Mouse (Mus musculus) telencephalon, adult 2 months (tissue): ENCODE results near the gene Vcam1.

Experiments
- DNase-seq: peaks from one replicate; pipeline ENCODE4 v3.0.0-alpha.2; 2011; ENCODE audit warnings: low read depth, low spot score

The Vcam1 gene

DNA sequence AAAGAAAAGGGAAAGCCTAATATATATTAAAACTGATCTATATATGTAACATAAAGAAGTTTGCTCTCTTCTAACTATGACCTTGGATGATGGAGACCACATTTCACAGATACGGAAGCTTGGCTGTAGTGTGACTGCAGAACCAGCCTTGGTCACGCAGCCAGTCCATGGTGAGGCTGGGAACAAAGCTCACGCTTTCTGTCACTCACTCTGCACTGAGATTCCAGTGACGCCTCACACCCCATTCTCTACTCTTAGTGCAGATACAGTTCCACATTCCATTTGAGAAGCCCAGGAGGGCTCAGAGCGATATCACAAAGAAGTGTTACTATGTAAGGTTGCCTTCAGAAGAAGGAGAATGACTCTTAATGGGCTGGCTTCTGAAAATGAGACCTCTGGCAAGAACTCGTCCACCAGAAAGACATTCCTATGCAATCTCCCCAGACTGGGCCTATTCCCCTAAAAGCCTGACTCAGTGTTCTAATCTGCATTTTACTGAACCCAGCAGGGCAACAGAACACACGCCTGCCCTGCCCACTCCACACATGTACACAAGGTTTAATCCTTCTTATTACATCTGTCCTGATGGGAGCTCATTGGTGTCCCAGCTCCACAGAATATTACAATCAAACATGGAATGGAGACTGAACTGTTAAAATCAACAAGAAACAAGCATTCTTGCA is 2.8 kb downstream of the Vcam1 start:
- no peak for DNase-seq

- no peak for DNase-seq
Measured at GRCm38 (mm10) chr3:116126070-116126469, 3.4 kb downstream of the Vcam1 start.

DNA sequence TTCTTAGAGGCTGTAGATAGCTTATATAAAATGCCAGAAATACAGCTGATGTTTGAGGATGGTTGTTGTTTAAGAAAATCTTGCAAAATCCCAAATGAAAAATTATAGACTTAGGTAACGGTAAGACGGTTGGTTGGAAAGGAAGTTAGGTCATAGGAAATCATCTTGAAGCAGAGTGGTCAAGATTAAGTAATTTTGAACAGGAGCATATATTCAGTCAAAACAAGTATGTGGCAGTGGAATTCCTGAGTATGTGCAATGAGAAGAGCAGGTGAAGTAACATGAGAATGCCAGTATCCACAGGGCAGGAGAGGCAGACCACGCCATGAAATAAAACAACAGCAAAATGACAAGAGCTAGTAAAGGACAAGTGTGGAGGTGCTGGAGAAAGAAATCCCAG is 5.7 kb downstream of the Vcam1 start:
- no peak for DNase-seq

GRCm38 (mm10) chr3:116122696-116123095 is 6.8 kb downstream of the Vcam1 start:
- no peak for DNase-seq

DNA sequence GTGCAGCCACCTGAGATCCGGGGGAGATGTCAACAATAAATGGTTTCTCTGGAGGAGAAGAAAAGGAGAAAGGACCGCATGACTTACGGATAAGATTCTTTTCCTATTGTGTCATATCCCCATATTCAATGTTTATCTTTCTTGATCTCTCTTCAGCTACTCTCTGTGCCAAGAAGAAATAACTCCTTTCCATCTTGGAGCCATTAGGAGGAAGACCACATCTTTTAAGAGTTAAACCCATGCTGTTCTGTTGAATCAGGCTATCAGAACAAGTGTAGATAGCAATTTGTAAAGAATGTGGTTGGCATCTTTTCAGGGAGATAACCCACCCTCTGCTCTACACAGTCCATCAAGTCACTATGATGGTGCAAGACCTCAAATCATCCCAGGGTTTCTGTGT is 8.5 kb downstream of the Vcam1 start:
- no peak for DNase-seq

DNA sequence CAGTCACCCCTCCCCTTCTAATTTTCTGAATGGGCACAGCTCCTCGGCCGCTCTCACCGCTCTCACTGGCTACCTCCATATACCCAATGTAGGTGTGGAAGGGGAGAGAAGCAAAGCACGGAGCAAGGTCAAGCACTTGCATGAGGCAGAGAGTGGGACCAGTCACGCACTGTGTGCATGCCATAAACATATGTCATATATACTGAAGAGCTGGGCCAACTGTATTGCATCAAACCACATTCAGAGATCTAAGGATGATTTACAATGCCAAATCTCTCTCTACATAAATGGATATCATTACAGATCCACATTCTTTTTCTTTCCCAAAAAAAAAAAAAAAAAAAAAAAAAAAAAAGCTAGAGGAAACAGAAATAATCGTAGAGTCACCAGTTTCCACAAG is 9.1 kb downstream of the Vcam1 start:
- no peak for DNase-seq

DNA sequence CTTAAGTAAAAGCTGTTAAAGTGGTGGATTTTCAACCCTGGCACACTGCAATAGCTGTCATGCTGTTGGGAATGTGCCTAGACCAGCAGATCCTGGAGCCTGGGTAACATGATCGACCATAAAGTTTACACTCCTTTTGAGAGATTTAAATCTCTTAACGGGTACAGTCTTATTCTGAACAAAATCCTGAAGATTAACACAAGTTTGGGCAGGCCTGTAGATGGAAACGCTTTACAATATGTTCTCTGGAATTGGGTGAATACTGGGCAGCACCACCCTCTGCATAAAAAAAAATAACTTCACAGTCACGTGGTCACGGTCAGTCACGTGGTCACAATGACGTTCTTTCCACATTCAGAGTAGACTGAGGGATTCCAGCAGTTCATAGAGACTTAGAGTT is 10.3 kb downstream of the Vcam1 start:
- no peak for DNase-seq

DNA sequence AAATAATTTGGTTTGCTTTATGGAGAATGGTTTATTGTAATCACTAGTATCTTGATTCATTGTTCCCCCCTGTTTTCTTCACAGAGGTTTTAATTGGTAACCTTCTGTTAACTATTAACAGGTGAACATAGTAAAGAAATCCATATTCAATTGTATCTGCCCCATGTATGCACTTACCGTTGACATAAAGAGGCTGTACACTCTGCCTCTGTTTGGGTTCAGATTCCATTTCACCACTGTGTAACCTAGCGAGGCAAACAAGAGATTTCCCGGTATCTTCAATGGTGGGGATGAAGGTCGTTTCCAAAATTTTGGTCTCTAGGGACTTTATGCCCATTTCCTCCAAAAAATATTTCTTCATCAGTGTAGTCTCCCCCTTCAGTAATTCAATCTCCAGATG is 12.4 kb downstream of the Vcam1 start:
- no peak for DNase-seq

GRCm38 (mm10) chr3:116114249-116115188 is 15.0 kb downstream of the Vcam1 start:
- no peak for DNase-seq

GRCm38 (mm10) chr3:116113443-116114241 is 15.8 kb downstream of the Vcam1 start:
- no peak for DNase-seq

DNA sequence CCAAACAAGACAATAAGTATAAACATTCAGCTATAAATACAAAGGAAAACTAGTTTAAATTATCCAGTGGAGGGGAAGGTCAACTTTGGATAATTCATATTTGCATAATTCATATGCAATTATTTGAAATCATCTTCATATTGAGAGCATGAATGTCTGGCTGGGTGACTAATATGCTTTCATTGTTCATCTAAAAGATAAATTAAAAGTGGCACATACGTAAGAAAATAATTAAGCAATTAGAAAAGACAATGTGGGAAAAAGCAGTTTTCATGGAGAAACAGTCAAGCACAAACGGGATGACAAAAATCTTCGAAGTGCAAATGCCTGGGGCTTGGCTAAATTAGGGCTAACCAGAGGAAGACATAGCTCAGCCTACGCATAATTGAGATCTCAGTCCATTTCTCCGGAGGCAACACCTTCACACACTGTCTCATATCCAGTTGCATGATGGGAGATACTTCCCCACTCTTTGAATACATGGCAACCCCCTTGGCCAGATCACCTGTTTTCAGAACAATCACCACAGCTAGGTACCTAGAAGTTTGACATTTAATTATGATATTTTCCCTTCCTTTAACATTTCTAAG is 16.6 kb downstream of the Vcam1 start:
- DNase-seq: no peak

GRCm38 (mm10) chr3:116105713-116106112 is 23.8 kb downstream of the Vcam1 start:
- DNase-seq: no peak

- DNase-seq: no peak
Measured at GRCm38 (mm10) chr3:116104866-116105647, 24.4 kb downstream of the Vcam1 start.

- DNase-seq: no peak
Measured at GRCm38 (mm10) chr3:116104270-116104669, 25.2 kb downstream of the Vcam1 start.

DNA sequence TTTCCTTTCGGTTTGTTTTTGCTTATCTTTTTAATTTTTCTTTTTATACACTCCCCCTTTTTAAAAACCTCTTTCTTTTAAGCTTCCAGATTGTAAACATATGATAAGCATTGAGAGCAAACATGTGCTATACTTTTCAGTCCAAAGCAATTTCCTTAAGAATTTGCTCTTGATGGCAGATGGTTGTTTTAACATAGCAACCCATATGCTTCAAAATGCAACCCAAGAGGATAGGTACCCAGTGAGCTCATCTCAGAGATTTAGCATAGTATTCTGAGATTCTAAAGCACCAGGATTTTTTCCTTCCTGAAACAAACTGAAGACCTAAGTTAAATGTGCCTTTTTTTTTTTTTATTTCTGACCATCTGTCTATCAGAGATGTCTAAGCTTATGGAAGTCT is 28.6 kb downstream of the Vcam1 start:
- peak; percentile 68 for DNase-seq

DNA sequence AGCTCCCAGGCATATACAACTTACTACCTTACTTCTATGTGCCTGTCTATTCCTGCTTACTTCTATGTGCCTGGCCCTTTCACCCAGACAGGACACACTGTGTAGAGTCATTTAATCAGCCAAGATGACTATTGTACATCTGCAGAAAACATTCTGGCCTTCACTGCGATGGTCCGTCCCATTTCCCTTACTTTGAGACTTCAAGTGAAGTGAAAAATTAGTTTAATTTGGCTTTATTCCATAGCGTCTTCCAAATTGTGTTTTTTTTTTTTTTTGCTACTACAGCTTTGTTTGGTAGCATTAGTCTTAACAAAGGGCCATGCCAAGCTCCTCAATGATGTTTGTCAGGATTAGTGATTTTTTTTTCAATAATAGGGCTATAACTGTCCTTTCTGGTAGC is 33.6 kb downstream of the Vcam1 start:
- DNase-seq: no peak

DNA sequence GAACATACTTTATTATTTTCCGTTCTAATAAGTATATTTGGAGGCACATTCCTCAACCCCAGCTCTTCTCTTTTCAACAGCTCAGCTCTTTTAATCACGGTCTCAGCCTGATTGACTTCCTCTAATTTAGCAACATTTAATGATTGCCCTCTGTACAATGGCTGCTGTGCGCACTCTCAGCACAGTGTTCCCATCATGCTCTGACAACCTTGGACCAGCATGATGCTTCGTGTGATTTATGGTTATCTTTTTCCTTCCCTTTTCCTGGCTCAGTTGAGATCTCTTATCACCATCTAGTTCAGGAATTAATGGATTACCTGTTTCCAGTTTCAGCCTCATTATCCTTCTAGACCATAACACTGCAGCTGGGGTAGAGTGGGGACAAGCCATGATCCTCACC is 34.2 kb downstream of the Vcam1 start:
- no peak for DNase-seq

- no peak for DNase-seq
Measured at GRCm38 (mm10) chr3:116094886-116095285, 34.6 kb downstream of the Vcam1 start.

GRCm38 (mm10) chr3:116094288-116094687 is 35.2 kb downstream of the Vcam1 start:
- no peak for DNase-seq

DNA sequence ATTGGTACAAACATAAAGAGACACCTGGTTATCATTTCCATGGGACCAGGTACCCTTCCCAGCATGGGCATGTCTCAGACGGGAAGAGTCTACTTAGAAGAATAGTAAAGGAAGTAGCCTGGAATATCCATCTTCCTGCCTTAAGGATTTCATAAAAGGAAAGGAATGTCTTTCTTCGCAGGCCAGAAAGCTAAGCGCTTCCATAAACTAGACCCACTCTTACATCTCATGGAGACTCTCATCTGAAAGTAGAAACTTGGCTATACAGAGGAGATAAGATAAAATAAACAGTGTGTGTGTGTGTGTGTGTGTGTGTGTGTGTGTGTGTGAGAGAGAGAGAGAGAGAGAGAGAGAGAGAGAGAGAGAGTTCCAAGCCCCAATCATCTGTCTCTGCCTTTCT is 36.9 kb downstream of the Vcam1 start:
- DNase-seq: no peak

- no peak for DNase-seq
Measured at GRCm38 (mm10) chr3:116091706-116092105, 37.8 kb downstream of the Vcam1 start.
